Mouse (Mus musculus) common myeloid progenitor, adult 5-6 weeks (primary cell): ENCODE measurements around the gene Hif1an. TPM values are rescaled to one million over a fixed set of nuclear protein-coding genes. Genes with fewer than 3 reads are reported as not detected.

Experiments
- ATAC-seq: replicated peaks from 2 replicates; pipeline ENCODE4 v1.8.0; 2016; ENCODE audit warnings: low read depth, mild to moderate bottlenecking, moderate TSS enrichment, inconsistent platforms; ENCODE audit not compliant: poor library complexity, severe bottlenecking
- total RNA-seq: library from RNA; stranded (forward); fragments of 200-1000, 187-1606 nt; gene quantifications from 2 replicates; pipeline ENCODE4 v1.2.3, GENCODE M21; 2017

Hif1an gene
- 11.3 and 14.7 TPM in 2 replicates for total RNA-seq

DNA sequence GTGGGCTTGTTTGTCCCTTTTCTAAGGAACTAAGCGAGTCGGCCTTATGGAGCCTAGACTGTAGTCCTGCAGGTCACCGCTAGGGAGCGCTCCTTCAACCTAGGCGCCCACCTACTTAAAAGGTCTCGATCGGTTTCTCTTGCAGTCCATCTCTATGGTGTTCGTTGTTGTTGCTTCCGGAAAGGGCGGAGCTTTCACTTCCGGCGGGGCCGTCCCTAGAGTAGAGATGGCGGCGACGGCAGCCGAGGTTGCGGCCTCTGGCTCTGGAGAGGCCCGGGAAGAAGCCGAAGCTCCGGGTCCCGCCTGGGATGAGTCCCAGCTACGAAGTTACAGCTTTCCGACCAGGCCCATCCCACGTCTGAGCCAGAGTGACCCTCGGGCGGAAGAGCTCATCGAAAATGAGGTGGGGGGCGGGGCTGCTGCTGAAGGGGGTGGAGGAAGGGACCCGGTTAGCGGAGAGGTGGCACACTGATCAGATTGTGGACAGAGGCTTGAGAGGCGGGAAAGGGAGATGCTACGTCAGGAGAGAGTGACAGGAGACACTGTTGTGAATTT, at the start of gene Hif1an:
Hif1an (plus strand) TSS at position 199 of the 555 bp plus-strand sequence.
- peak; percentile 99 for ATAC-seq

DNA sequence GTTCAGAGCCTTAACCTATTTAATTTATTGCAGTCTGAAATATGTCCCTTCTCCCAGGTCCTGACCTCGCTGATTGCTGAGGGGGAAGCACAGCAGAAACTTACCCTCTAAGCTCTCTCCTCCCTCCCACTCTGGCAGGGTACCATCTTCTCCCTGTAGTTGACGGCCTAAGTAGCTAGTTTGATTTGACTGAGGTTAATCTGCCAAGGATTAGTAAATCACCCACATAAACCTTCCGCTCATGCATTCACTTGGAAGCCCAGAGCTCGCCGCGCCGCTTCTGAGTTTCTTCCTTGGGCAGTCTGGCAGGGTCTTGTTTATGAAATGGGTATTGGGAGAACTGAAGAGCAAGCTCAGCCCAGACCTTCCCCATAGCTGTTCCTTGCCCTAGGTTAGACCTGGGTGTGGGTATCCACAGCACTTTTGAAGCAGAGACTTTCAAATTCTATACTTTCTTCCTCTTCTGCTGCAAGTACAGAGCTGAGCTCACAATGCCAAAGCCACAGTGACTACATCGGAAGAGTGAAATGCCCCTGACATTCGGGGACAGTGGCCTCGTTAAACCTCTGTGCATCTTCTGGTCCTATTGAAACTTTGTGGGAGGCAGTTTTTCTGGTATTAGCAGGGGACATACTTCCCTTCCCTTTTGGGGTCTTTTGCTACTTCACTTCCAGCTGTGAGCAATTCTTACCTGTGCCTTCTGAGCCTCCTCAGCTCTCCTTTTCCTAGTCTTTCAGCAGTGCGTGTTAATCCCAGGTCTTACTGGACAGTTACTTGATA, 49.4 kb upstream of the Hif1an start:
- ATAC-seq: no peak

DNA sequence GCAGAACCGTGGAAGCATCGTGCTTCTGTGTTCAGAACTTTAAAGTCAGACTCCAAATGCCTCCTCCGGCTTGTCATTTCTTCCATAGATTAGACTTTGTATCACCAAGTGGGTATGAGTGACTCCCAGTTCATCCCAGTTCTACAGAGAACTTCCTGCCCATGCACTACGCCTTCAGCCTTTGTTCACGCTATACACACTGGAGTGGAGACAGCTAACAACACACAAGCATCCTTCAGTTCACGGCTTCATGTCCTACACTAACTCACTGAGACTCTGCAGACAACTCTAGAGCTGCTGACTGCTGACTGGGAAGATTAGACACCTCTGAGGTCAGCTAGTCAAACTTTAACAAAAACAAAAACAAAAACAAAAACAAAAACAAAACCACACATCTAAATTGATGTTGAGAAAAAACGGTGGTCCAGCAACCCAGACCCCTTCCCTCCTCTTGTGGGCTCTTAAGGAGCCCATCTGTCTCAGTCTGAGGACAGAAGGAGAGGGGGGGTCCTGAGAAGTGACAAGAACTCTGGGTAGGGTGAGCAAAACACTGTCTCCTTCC, 48.6 kb upstream of the Hif1an start:
- ATAC-seq: no peak

DNA sequence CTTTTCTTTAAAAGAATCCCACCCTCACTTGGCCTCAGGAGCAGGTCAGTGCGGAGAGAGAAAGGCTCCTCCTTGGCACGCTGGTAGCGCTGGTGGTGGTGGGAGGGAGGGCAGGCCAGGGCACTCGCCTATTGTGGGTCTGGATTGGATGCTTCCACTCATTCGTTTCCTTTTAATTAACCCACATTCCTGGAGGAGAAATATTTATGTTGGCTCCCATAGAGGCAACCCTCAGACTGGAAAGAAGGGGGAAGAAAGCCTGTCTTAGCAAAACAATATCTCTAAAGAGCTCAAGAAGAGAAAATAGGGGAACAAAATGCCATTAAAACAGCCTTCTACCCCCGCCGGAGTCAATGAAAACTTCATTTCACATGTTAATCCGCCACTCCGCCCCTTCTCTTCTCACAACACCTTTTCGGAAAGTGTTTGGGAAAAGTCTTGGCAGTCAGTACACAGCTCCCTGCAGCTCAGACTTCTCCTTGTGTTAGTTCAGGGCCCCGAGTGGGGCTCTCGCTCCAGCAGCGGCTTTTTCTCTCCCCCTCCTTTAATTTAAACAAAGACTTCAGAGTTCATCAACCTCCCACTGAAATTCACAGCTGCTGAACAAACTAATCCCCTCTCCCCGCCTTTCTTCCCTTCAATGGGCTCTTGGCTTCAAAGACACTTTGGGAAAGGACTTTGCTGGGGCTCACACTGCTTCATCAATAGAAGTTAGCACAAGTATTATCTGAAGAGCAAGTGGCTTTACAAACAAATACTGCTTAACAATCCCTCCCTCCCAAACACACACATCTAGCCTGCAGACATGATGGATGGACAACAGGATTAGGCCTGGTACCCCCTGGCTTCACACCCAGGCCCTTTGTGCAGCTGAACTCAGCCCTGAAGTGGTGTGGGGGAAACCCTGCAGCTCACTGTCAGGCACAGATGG, 47.9 kb upstream of the Hif1an start:
- no peak for ATAC-seq

DNA sequence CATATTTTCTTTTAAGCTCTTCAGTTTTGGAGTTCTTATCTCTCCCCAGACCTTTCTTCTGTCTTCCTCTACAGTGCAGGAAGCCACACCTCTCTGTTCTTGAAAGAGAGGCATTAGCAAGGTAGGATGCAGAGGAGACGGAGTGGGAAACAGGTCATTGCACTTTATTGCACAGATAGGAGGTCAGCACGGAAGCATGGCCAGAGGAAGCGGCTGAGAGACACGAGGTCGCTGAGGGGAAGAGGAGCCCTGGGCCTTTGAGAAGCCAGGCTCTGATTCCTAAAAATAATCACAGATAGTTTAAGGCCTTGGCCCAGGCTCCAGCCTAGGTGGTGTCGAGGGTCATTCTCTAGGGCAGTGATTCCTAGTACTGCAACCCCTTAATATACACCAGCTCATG, 46.9 kb upstream of the Hif1an start:
- ATAC-seq: no peak

DNA sequence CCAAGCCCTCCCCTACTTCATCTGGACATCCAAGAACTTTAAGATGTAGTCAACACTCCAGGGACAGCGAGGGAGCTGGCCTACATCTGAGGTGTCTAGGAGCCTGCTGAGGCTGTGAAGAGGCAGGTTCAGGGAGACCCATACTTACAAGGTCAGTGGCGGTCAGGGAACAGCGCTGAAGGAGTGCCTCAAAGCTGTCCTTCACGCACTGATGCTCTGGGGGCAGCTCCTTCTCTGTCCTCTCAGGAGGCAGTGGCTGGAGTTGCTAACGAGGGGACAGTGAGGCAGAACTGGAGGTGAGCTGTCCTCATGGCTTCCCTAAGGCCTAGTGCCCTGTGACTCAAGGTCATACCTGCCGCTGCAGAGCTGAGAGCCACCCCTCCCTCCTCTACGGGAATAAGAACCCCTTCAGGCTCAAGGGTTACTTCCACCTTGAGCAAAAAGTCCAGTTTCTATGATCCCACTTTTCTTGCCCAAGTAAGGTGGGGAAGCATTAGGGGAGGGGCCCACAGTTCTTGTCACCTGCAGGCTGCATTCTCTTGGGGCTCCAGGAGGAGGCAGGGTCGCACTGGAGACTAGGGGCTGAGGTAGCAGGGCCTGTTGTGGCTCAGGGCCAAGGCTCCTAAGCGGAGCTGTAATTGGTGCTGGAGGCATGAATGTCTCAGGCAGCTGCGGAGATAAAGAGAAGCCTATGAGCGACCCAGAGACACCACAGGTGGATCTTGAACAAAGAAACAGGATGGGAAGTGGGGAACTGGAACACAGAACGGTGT, 44.5 kb upstream of the Hif1an start:
- ATAC-seq: no peak

DNA sequence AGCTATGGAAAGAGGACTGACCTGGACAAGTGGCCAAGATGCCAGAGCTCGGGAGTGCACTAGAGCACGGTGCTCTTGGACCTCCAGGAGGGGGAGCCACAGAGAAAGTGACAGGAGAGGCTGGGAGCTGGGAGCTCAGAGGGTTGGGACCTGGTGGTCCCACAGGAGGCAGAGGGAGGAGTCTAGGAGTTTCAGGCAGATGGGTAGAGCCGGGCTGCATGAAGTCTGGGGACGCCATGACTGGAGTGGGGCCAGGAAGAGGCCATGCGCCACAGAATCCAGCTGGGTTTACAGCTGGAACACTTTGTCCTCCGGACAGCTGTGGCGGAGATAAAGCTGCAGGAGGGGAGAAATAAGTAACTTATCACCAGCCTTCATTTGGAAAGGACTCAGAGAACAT, 43.5 kb upstream of the Hif1an start:
- no peak for ATAC-seq

DNA sequence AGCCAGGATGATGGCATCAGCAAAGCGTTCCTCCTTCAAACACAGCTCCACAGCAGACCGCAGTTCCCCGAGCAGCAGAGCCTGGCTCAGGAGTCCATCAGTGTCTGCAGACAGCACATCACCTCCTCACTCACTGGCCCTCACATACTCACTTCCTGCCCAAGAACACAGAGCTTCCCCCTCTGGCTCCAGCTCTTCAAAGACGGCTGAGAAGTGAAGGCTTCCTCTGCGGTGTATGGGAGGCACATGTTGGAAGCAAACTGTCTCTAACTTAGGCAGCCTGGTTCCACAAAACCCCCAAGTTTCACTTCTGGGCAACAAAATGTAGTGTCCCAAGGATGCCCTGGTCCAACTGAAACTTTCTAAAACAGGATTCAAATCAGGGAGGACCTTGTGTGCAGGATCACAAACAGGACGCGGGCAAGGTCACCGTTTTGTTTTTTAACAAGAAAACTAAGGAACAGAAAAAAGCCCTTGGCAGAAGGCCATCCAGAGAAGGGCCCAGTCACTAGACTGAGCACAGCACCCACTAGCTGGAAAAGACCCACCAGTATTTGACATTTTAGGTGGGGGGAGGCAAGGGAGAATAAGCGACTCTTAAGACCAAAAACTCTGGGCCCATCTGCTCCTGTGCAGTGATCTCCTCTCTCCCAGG, 37.0 kb upstream of the Hif1an start:
- peak; percentile 86 for ATAC-seq

DNA sequence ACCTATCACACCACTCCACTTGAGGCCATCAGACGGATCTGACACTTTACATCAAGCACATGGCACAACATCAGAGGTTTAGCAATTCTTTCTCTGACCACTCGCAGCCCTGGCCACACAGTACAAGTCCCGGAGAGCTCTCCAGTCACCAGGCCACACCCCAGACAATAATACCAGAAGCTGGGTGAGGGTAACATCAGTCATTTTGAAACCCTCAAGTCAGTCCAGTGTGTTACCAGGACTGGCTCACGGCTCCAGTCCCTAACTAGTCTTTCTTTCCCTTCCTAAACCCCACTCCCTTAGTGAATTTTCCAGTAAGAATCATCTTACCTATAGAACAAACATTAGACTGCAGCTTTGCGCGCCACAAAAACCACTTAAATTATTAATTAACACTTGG, 32.6 kb upstream of the Hif1an start:
- ATAC-seq: no peak

DNA sequence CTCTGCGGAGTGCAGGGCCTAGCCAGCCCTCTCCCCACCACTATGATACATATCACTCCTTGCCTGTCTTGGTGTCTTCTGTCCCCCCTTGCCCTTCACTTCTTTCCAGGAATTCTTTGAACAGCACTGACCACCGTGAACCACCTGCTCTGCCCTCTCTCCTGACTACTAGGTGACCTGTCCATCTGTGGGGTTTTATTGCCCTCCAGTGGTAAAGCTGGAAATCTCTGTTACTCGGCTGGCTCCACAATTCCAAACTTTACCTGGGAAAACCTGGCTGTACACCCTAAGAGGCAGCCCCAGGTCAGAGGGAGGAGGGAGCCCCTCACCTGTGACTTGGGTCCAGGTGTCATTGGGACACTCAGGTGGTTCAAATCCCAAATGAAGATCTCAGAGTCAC, 27.3 kb upstream of the Hif1an start:
- ATAC-seq: no peak

DNA sequence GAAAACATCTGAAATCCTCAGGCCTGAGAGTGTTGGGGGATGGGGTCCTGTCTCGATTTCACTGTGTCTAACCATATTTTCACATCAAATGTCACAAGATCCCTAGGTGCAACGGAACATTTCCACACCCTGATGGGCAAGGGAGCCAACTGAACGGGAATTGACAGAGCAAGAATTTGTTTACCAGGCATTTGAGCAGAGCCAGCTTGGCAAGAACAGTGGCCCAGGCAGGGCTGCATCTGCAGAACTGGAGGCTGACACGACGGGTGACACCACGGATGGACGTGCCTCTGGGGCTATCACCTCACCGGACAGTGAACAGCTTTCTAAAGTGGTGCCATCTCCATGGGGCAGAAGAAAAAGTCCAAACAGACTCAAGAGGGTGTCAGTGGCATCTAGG, 25.2 kb upstream of the Hif1an start:
- no peak for ATAC-seq

DNA sequence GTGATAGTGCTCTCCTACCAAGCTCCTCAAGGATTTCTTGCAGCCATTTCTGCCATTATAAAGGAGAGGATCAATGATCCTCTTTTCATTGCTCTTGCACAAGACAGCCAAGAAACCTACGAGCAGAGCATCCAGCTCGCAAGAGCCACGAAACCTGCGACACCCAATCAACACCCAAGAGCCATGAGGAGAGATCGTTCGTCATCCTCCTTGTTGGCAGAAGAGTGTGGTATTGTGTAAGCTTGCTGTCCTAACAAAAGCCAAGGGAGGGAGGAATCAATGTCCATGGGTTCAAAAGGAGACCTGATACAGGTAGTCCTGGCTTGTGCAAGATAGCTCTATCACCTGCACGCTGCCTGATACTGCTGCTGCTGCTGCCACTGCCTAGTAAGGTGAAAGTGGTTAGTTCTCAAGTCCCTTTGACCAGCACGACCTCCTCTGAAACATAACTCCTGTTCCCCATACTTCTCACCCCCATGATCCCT, 19.9 kb upstream of the Hif1an start:
- ATAC-seq: no peak

DNA sequence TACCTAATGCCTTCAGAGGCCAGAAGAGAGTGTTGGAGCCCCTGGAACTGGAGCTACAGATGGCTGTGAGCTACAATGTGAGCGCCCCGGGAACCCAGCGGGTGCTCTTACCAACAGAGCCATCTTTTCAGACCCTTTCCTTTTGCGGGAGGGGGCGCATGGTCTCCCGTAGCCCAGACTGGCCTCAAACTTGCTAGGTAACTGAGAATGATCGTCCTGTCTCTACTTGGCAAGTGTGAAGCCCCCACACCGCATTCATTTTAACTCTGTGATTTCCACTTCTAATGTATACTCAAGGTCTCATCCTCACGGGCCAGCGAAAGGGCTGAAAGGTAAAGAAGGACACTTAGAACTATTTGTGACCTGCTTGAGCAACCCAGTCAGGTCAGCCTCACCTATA, 18.3 kb upstream of the Hif1an start:
- peak; percentile 6; the same call in 1 of the 2 replicates for ATAC-seq

DNA sequence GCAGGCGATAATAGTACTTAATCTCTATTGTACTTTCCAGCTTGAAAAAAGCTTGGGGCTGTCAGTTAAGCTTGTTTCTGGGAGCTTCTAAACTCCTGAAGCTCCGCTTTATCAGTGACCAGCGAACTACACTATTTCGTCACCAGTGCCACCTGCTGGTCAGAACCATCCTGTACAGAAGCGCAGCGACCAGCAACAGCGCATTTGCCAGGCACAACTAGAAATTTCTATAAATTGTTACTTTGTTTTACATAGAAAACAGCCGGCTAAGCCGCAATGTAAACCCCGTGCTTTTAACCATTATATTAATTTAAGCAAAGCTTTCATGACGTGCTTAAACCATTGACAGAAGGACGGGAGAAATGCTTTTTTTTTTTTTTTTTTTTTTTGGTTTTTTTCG, 17.9 kb upstream of the Hif1an start:
- ATAC-seq: peak; percentile 95

DNA sequence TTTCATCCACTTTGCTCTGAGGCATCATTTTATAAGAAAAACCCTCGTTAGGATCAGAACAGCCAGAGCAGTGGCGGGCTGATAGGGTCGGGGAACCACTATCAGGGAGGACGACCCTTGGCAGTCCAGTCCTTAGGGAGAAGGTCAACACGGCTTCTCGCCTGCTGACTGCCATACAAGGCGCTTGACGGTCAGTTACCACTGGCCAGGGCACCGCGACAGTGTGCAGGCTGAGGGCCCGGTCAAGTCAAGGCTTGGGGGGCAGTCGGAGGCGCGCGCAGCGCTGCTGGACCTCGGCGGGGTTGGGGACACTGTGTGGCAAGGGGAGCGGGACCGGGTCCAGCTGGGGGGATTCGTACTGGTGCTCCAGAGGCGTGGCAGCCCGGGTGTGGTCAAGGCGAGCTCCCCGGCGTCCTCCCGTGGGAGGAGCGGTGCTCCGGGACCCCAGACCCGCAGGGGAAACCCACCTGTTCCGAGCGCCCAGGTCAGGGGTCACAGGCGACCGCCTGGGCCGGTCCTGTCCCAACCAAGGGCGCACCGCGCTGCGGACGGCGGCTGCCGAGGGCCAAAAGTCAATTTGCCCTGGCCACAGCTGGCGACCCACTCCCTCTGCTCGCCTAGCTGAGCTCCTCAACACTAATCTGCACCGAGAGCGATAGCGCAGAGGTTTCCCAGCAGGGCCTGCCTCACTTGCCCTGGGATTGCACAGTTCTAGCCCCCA, 17.2 kb upstream of the Hif1an start, which contains the start of gene Sec31b:
Sec31b (minus strand) TSS at position 544 of the 721 bp plus-strand sequence.
- ATAC-seq: peak; percentile 42; the same call in 1 of the 2 replicates

DNA sequence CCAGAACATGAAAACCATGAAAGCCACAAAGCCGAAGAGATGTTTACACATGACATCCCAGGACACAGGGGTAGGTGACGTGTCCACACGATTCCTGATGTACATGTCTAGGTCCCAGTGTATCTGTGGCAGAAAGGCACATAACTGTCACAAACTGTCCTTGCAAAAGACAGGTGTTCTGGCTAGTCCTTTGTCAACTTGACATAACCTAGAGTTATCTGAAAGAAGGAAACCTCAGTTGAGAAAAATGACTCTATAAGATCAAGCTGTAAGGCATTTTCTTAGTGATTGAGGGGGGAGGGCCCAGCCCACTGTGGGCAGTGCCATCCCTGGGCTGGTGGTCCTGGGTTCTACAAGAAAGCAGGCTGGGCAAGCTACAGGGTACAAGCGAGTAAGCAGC, 9.9 kb upstream of the Hif1an start, which contains the start of gene Gm20538:
Gm20538 (minus strand) TSS at position 101 of the 400 bp plus-strand sequence.
- ATAC-seq: no peak

DNA sequence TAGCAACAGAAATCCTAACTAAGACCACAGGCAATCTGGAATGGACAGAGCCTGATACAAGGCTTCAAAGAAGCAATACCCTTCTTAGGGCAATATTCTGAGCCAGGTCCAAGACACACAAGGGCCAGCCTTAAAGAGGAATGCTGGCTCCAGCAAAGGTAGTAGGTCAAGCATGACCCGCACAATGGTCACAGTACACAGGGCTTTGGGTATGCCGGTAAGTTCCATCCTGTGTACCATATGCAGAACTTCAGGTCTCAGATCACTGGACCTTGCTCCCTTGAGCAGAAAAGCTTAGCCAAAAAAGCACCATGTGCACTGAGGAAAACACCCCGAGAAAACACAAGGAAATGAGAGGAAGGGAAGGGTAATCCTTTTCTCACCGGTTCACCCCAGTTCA, 9.4 kb upstream of the Hif1an start:
- ATAC-seq: no peak

DNA sequence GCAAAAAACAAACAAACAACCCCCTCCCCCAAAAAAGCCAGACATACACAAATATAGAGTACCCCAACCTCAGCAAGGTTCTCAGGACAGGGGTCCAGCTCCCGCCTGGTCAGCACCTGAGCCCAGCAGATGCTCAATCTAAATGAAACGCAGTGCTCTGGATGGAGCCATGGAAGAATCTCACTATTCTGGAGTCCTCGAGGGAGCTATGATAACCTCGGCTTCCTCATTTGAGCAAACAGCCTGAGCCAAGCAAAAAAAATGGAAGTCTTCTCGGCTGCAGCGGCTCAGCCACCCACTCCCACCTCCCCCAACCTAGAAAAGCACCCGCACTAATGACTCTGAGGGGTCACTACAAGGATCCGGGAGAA, 8.2 kb upstream of the Hif1an start:
- 0 out of 2 replicates have a peak, but pooled peaks have one; percentile 36 for ATAC-seq
